Mouse (Mus musculus) regulatory T cell (primary cell): ENCODE measurements at regions not wholly inside any gene's neighbourhood (a gene's known extent, or its start where the extent isn't known, plus 50 kb on each side); places are given as distances from the start of the nearest gene placed in this dataset.

ENCODE experiments used
- in situ Hi-C: fragments of 300-600 bp; cut with MboI, MseI; formaldehyde crosslinking; loops from one replicate; pipeline ENCODE4 v1.15.1; 2025; ENCODE audit warnings: high pct_unique_total_duplicates

DNA sequence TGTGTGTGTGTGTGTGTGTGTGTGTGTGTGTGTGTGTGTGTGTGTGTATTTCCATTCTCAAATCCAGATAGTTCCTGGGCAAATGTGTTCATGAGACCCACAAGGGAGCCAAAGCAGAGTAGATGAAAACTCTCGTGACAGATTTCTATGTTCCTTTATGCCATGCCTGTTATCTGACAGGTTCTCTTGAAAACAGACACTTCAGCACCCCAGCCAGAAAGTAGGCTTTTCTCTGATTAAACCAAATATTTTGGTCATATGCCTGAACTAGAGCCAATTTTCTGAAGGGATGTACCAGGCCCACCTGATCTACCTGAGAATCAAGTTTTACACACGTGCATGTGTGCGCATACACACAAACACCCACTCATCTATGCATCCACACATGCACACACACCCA is 95.5 kb downstream of the Psat1 start:
- in situ Hi-C loops: no loop called here

DNA sequence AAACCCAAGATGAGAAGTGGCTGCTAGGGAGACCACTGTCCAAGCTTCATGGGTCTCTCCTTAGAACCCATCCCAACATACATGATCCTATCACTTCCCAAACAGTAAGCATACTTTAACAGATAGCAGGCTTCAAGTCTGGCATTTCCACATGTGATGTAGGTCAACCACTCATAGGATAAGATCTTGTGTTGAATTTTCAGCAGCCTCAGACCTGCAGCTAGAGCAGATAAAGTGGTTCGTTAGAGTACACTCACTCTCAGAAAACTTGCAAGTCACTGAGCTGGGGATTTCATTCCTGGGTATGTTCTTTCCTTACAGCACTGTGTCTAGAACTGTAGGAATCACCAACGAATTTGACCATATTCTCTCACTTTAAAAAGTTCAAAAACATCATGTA is 96.4 kb downstream of the Psat1 start:
- in situ Hi-C loops: no loop called here

DNA sequence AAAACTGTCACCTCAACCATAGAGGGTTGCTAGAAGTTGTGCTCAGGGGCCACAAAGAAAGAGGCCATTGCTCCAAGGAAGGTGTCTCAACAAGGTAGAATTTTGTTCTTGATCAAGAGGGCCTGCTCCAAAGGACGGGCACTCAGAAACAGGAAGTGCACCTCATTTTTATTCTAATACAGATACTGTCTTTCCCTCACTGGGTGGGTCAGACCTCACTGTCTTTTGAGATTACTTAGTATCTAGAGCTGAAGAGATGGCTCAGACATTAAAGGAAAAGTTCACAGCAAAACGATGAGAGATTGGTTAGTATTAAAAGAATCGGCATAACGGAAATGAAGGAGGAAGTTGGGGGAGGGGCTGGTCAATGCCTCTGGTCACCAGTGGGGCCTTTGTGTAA is 97.9 kb downstream of the Psat1 start:
- in situ Hi-C loops: no loop called here

DNA sequence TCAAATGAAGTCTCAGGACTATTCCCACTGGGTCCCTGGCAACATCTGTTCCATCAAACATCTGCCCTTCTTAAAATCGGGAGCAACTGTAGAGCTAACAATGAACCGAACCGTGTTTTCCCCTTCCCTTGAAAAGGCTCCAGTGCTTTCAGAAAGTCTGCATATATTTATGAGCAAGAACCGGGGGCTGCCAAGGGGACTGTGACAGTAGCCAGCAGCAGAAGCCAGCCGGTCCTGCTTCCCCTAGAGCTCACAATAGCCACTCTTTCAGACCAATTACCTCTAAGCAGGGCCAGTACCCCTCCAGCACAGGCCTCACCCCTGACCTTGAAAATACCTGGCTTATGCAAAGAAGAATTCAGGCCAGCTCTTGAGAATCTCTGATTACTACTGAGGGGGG is 108.8 kb downstream of the Psat1 start:
- in situ Hi-C loops: no loop called here

- in situ Hi-C loops: no loop called here
These were observed 109.4 kb downstream of the Psat1 start for GRCm38 (mm10) chr19:15837715-15838175.

GRCm38 (mm10) chr19:15836956-15837714 is 110.0 kb downstream of the Psat1 start:
- in situ Hi-C loops: no loop called here

GRCm38 (mm10) chr19:15836201-15836955 is 110.8 kb downstream of the Psat1 start:
- in situ Hi-C loops: no loop called here

- in situ Hi-C loops: no loop called here
These were observed 116.8 kb downstream of the Psat1 start for GRCm38 (mm10) chr19:15830385-15830784.

DNA sequence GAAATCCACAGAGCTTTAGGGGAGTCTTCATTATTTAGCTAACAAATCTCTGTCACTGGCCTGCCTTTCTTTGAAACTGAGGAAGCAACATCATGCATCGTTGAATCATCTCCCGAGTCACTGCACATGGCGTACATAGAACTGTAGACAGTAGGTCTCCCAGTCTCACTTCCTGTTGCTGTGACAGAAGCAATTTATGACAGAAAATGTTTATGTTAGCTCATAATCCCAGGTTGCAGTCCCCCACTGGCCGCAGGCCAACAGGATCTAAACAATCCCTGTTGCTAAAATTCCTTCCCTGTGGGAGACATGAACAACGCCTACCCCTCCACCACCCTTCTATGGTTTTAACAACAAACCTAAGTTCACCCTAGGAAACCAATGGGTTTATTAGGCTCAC is 118.0 kb downstream of the Psat1 start:
- in situ Hi-C loops: no loop called here

DNA sequence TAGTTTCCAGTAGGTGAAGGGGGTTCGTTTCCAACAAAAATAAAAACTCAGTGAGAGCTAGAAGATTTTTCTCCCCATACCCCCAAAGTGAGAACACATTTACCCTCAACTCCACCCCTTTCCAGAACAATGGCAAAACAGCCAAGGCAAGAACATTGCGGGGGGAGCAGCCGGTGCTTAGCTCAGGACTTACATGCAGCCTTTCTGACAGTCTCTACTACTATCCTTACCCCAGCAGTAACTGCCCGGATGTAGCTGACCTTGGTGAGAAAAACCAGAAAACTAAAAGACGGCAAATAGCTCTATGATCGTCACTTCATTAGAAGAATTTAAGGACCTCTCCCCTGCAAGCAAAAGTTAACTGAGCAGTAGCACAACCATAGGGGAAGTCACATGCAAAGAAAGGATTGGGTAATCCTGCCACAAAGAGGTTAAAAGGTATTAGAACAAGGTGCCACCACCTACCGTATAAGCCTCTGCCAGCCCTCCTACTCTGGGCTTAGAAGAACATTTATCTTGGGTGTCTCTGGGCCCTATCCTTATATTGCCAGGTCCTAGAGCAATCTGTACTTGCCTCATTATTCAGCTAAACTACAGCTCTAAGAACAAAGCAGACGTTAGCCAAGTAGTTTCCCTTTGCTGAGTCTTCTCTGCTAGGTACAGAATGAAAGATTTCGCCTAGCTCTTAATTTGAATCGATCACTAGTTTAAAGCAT is 119.0 kb downstream of the Psat1 start:
- in situ Hi-C loops: no loop called here

DNA sequence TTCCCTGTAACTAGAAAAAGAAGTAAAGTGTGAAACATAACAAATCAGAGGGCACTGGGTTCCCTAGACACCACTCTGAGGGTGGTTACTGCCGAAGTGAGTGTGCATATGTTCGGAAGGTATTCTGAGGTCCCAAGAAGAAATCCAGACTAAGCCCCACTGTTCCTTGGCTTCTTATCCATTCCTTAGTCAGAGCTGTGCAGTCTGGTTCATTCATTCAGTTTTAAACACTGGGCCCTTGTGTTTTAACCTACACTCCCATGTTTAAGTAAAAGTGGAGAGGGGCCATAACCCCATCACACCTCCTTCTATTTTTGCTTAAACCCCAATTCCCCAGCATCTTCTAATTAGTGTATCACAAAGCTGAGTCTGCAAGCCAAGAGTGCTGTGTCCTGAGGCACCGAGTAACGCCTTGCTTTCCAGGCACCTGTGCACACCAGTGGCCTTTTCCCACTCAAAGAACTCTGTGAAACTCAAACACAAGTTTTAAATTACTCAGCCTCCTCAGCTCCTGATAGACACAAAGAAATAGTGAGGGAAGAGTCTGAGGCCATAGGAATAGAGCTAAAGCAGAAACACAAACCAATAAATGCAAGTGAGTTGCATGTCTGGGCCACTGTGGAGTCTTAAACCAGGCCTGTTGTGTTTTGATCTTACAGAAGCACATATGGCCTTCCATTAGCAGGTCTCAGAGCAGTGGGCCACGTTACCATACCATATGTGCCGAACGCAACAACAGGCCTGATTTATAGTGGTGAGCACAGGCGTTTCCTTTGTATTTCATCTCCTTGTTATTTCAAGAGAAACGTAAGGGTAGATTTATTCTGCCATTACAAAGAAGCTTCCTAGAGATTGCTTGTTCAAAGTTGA is 119.8 kb downstream of the Psat1 start:
- in situ Hi-C loops: no loop called here

DNA sequence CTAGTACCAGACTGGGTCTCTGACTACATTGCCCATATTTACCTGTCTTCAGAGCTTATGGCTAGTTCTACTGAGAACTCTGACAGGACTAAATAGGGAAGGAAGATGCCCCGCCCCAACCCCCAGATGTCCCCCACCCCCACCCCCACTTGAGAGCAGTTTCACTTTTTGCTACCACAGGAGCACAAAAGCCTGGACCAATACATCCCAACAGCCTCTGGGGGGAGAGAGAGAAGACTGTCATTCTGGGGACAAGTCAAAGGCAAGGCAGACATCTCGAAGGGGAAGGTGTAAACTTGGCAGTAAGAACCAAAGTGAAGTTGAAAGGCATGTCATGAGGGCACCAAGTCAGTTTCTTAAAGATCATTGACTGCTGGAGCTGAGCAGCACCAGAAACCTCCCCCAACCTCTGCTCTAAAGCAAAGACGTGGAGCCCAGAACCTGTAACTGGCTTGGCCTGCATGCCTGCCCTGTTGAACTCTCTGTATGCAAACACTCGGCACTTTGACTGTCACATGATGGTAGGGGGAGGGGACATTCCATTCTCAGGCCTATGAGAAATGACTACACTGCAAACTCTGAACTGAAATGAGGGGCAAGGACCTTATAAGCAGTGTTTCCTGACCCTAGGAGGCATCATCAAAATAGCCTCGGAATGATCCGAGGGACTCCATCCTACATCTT is 123.3 kb downstream of the Psat1 start:
- in situ Hi-C loops: no loop called here

- in situ Hi-C loops: no loop called here
These were observed 127.1 kb downstream of the Psat1 start for GRCm38 (mm10) chr19:15820020-15820419.

- in situ Hi-C loops: no loop called here
These were observed 132.0 kb downstream of the Psat1 start for GRCm38 (mm10) chr19:15815166-15815565.

GRCm38 (mm10) chr19:15809008-15809407 is 138.1 kb downstream of the Psat1 start:
- in situ Hi-C loops: no loop called here

GRCm38 (mm10) chr19:15807681-15808080 is 139.5 kb downstream of the Psat1 start:
- in situ Hi-C loops: no loop called here

DNA sequence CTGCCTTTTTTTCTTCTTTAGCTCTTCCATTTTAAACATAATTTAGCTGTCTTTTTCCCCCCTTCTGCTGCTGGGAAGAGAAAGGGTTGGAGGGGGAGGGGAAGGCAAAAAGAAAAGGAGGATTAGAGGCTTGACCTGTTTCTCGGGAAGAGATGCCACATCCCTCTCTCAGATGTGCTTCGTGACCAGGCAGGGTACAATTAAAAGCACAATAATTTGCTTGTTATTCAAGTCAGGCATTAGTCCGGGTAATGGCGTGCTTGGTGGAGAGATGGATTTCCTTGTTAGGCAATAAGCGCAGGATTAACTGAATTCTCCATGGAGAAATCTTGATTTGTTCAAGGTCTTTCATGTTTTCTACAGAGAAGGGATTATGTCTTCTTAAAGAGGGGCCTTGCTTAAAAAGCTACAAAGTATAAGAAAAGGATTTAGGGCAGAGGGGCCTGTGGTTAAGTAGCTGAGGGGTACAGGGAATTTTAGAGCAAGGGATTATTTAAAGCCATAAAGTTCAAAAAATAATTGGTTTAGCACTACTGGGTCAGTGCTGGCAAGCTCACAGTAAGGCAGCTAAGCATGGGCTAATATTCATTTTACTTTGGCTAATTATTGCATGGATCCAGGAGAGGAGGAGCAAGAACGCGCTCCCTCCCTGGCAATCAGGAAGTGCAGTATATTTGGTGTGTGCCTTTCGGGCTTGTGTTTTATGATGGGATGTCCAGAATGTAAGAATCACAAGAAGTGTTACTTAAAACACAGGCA is 143.8 kb downstream of the Psat1 start:
- in situ Hi-C loops: no loop called here

- in situ Hi-C loops: no loop called here
These were observed 144.5 kb downstream of the Psat1 start for GRCm38 (mm10) chr19:15802641-15803040.

DNA sequence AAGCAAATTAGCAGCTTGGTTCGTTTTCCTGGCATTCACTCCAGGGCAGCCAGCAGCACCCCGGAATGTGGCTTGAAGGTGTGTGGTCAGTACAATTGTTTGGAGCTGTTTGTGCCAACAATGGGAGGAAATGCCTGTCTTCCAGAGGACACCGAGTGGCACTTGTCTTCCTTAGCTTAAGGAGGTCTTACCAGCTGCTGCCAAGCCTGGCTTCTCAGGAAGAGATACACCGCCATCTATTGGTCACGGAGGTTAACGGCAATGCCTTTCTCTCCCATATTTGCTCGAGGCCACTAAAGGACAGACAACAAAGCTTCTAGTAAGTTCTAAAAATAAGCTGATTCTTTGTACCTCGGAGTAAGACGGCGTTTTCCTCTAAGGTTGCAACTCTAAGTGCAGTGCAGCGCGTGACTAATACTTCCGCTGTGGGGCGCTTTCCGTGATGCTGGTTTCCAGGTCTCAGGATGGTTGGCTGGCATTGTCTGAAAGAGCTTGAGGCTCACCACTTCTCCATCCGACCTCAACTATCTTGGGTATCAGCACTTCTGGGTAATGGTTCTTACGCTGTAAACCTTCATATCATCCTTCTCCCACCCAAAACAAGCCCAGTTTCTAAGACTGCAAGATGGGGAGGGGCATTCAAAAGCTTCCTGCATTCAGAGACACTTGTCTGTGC is 145.2 kb downstream of the Psat1 start:
- in situ Hi-C loops: no loop called here
